Mouse (Mus musculus) testis, adult 2 months (tissue): Measurements from ENCODE around the gene Cep95. TPM values are rescaled to one million over a fixed set of nuclear protein-coding genes. Genes with fewer than 3 reads are reported as not detected.

Experiments used
- H3K27ac ChIP-seq: fragments of 200-500 bp; 2 replicates; pipeline ENCODE4 v1.5.1; 2012; ENCODE audit warnings: low read depth, low read length; ENCODE audit not compliant: control insufficient read depth, insufficient read depth
- H3K27me3 ChIP-seq: fragments of 200-500 bp; 2 replicates; pipeline ENCODE4 v1.6.1; 2012; ENCODE audit warnings: mild to moderate bottlenecking, low read length, moderate library complexity; ENCODE audit not compliant: control insufficient read depth, insufficient read depth
- H3K36me3 ChIP-seq: fragments of 200-500 bp; 2 replicates; pipeline ENCODE4 v1.6.1; 2012; ENCODE audit warnings: mild to moderate bottlenecking, low read length; ENCODE audit not compliant: control insufficient read depth, insufficient read depth
- H3K4me1 ChIP-seq: fragments of 200-500 bp; 2 replicates; pipeline ENCODE4 v1.6.1; 2012; ENCODE audit warnings: low read length; ENCODE audit not compliant: control insufficient read depth, insufficient read depth
- H3K4me3 ChIP-seq: fragments of 200-500 bp; 2 replicates; pipeline ENCODE4 v1.5.1; 2012; ENCODE audit warnings: low read depth, mild to moderate bottlenecking, low read length, moderate library complexity, mixed read lengths; ENCODE audit not compliant: control insufficient read depth
- CTCF ChIP-seq: fragments of 200-500 bp; IDR thresholded peaks from 2 replicates; pipeline ENCODE4 v1.5.1; 2012; ENCODE audit warnings: low read depth, mild to moderate bottlenecking, inconsistent platforms, low read length, moderate library complexity; ENCODE audit not compliant: control insufficient read depth, insufficient read depth, insufficient replicate concordance
- POLR2A ChIP-seq: fragments of 200-500 bp; IDR thresholded peaks from 2 replicates; pipeline ENCODE4 v1.6.1; 2012; ENCODE audit warnings: low read depth, mild to moderate bottlenecking, inconsistent platforms, low read length, moderate library complexity; ENCODE audit not compliant: control insufficient read depth
- polyA plus RNA-seq: library from polyadenylated mRNA; depleted of rRNA; stranded (reverse); fragments of >200 nt; gene quantifications from 2 replicates; pipeline ENCODE4 v1.2.3, GENCODE M21; 2012; rRNA removed

The Cep95 gene
- polyA plus RNA-seq, 1 experiment = 20.8 TPM

DNA sequence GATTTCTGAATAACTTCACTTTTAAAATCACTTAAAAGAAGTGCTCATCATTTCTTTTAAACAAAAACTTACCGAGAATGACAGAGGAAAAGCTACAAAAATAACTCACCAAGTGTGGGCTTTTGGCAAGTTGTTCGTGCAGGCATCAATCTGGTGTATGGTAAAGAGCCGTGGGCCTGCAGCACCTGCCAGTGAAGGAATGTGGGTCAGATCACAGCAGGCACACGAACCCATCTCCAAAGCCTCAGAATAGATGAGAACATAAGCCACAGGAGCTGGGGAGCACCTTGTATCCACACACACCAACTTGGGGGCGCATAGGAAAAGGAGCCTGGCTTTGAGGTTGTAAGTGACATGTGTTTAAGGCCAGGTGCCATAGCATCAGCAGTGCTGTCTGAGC is 33.9 kb downstream of the Cep95 start:
- Histone ChIP-seq H3K27ac (no peak overlapping the region), H3K36me3 (peaks cover 8% of the 10 kb centered on the region), H3K27me3 (no peaks in the 10 kb centered on the region), H3K4me1 (no peaks in the 10 kb centered on the region), H3K4me3 (no peak overlapping the region)
- TF ChIP-seq CTCF = no peak
- TF ChIP-seq POLR2A = no peak

DNA sequence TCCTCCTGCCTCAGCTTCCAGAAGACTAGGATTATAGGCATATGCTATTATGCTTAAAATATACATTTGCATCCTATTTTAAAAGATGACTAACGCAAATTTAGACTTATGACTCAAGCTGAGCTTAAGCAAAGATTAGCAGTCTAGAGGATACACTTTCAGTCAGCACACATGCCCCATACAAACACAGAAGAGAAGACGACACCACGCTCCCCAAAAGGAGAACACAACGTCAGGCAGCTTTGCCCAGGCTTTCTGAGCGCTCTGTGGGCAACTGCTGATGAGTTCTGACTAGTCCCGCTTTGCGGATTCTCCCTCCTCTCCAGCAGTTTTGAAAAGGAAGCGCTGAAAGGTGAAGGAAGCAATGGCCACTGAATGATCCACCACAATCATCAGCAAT is 34.7 kb downstream of the Cep95 start:
- Histone ChIP-seq H3K4me3 (no peak overlapping the region), H3K27me3 (no peaks in the 10 kb centered on the region), H3K27ac (no peak overlapping the region), H3K4me1 (no peaks in the 10 kb centered on the region), H3K36me3 (peaks cover 5% of the 10 kb centered on the region)
- no peak for TF ChIP-seq CTCF
- TF ChIP-seq POLR2A = no peak

DNA sequence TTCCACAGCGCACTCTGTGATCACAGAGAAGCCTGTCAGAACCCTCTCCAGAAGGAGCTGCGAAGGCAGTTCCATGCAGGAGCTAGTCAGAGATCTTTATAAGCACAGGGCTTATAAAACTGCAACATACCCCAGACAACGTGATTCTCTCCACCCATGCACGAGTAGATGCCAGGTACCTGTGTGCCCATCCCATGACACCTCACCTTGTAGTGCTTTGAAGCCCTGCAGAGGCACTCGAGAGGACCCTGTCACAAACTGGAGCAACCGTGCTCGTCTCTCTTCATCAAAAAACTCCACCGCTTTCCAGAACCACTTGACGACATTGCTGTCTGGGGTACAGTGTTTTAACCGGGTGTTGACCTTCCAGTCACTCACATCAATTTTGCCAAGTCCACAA is 35.4 kb downstream of the Cep95 start:
- Histone ChIP-seq H3K4me3 (no peak overlapping the region), H3K27ac (no peak overlapping the region), H3K36me3 (peaks cover 4% of the 10 kb centered on the region), H3K27me3 (no peaks in the 10 kb centered on the region), H3K4me1 (no peaks in the 10 kb centered on the region)
- TF ChIP-seq POLR2A (no peak), CTCF (no peak)

DNA sequence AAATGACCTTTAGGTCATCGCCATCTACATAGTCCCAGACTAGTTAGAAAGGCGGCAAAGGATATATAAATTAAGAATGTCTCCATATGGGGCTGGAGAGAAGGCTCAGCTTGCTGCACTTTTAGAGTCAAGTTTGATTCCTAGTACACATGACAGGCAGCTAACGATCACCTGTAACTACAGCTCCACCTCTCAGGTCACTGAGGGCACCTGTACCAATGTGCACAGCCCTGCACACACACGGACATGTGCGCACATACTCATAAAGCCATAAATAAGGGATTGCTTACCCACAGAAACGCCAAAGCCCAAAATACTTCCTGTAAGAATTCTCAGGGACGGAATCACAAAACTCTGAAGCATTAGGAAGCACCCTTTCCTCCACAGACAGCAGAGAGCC is 39.0 kb downstream of the Cep95 start:
- Histone ChIP-seq H3K4me3 (no peak overlapping the region), H3K27me3 (no peaks in the 10 kb centered on the region), H3K4me1 (no peaks in the 10 kb centered on the region), H3K27ac (no peak overlapping the region), H3K36me3 (peaks cover 3% of the 10 kb centered on the region; the same call in 1 of the 2 replicates)
- no peak for TF ChIP-seq CTCF
- TF ChIP-seq POLR2A = no peak

DNA sequence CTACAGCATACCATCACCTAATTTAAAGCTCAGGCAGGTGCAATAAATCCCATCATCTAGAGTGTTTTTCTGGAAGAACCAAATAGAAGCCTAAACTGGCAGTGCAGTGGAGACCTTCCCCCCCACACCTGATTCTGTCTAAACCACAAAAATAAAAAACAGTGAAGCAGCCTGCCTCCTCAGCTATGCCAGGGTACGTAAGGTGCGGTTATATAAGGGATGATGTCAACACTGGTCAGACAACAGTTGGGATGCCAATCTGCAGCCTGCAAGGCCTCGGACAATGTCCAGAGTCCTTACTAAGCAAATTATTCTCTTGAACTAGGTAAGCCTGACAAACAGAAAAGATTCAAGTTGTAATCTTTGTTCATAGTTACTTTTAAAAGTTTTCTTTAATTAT is 53.0 kb downstream of the Cep95 start:
- H3K36me3 ChIP-seq = peaks cover 1% of the 10 kb centered on the region; the same call in 1 of the 2 replicates
- no peak overlapping the region for H3K27ac ChIP-seq
- H3K4me3 ChIP-seq = no peak overlapping the region
- no peaks in the 10 kb centered on the region for H3K27me3 ChIP-seq
- TF ChIP-seq CTCF = no peak
- no peak for TF ChIP-seq POLR2A
- H3K4me1 ChIP-seq = no peaks in the 10 kb centered on the region

DNA sequence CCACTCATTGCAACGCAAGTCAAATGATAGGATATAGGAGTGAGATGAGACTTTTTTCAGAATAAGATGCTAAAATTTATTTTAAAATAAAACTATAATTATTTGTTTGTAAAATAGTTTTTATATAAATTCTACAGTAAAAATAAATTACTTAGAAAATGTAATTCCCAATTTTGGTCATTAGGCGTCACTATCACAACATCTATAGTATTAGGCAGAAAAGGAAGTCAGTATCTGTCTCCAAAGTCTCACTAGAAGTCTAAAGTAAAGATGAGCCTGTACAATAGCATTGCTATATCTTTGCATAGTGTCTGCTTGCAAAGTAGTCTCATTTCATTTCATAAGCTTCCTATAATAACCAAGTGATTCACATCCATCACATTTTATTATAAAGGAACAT is 62.4 kb downstream of the Cep95 start:
- Histone ChIP-seq H3K36me3 (no peaks in the 10 kb centered on the region; the same call in 1 of the 2 replicates), H3K4me3 (no peak overlapping the region), H3K27me3 (no peaks in the 10 kb centered on the region), H3K27ac (no peak overlapping the region), H3K4me1 (no peaks in the 10 kb centered on the region)
- TF ChIP-seq POLR2A (no peak), CTCF (no peak)

Other genes starting within 250 kb of the Cep95 start
- gene Tex2, start 175.8 kb upstream of the Cep95 start, polyA plus RNA-seq = 234 and 256 TPM in 2 replicates
- gene Pecam1, start 38.6 kb upstream of the Cep95 start, polyA plus RNA-seq = 1.6 and 1.8 TPM in 2 replicates
- gene Milr1, start 38.0 kb upstream of the Cep95 start, polyA plus RNA-seq = 0.10 and 0.16 TPM in 2 replicates
- gene Polg2, start 9.7 kb upstream of the Cep95 start, polyA plus RNA-seq = 2.8 and 3.1 TPM in 2 replicates
- 642 and 659 TPM in 2 replicates for gene Ddx5, start 67 bp upstream of the Cep95 start, polyA plus RNA-seq
- gene Smurf2, start 131.5 kb downstream of the Cep95 start, polyA plus RNA-seq = 11.0 and 11.3 TPM in 2 replicates
- gene Kpna2, start 210.3 kb downstream of the Cep95 start, polyA plus RNA-seq = 36.5 and 150 TPM in 2 replicates
- 0.62 and 0.78 TPM in 2 replicates for gene 1810010H24Rik, start 236.4 kb downstream of the Cep95 start, polyA plus RNA-seq